Mouse (Mus musculus): ENCODE results near the gene Il34.

- TF ChIP-seq CTCF (IDR thresholded peaks at IDR 0.05; ENCODE audit: borderline replicate concordance, extremely low read depth, insufficient read depth, insufficient read length) = no peak
- TF ChIP-seq POLR2A (IDR thresholded peaks at IDR 0.05; ENCODE audit: borderline replicate concordance, extremely low read depth, insufficient read depth, insufficient read length, poor library complexity, severe bottlenecking) = no peak
Observed at GRCm38 (mm10) chr8:110775721-110776120, 30.0 kb downstream of the Il34 start.
